Mouse (Mus musculus): ENCODE data around the gene Txndc2. TPM values are rescaled to one million over a fixed set of nuclear protein-coding genes. Genes with fewer than 3 reads are reported as not detected.
"Not testable (repeated sequence)": the region's sequence is repeated elsewhere in the genome, so short reads cannot be mapped to it uniquely, and the experiment has no call there.

The Txndc2 gene
- total RNA-seq, 1 experiment from 2014 or later = not detected

DNA sequence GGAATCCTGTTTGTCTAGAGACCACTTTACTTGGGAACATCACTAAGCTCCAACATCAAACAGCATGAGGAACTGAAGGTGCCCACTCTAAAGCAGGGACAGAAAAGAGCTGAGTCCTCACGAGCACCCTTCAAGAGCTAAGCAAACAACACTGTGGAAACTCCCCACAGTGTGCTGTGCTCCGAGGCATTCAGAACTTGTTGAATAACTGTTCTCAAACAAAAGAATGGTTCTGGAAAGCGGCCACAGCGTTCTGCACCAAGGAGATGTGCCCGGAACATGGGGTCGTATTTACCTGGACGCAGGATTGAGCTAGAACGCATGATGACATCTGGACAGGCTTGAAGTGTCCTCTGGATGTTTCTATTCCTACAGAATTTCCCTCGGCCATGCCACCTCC lies 16.0 kb upstream of the Txndc2 start:
- no peak for ATAC-seq (replicated peaks; ENCODE audit: low read depth, poor library complexity, severe bottlenecking)

- no peak for ATAC-seq (replicated peaks; ENCODE audit: low read depth, poor library complexity, severe bottlenecking)
Measured at GRCm38 (mm10) chr17:65656731-65657130, 14.8 kb upstream of the Txndc2 start.

DNA sequence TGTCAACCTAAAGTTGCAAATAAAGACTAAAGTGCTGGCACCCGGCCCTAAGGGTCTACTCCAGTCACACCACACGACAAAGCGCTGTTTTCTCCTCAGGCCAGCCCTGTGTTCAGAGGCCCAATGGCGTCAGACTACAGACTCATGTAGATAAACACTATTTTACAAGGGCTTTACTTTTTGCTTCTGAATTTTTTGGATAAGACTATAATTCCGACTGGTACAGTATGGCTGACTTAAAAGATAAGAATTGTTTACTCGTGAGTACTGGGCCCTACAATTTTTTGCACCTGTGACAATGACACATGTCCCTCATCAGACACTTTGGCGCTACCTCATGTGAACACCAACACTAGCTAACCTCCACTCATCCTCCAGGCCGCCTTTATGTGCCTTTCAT lies 14.1 kb upstream of the Txndc2 start:
- peak; percentile 42; the same call in 1 of the 2 replicates for ATAC-seq (replicated peaks; ENCODE audit: low read depth, poor library complexity, severe bottlenecking)

DNA sequence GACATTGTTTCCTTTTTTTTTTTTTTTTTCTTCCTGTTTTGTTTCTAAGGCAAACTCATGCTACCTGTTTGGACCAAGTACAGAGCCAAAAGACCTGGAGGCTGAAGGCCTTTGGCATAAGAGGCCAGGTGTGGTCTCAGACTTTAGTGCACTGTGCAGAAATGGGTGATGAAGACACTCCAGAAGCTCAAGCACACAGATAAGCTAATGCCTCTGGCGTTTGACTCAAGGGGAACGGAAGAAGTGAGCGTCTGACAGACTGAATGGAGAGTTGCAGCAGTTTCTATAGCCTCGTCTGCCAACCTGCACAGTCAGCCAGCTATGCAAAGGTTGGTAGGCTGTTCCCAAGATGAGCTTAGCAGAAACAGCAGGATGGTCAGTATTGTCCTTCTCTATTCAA lies 13.6 kb upstream of the Txndc2 start:
- no peak for ATAC-seq (replicated peaks; ENCODE audit: low read depth, poor library complexity, severe bottlenecking)

GRCm38 (mm10) chr17:65650598-65650997 lies 8.6 kb upstream of the Txndc2 start:
- ATAC-seq (replicated peaks; ENCODE audit: low read depth, poor library complexity, severe bottlenecking) = no peak

DNA sequence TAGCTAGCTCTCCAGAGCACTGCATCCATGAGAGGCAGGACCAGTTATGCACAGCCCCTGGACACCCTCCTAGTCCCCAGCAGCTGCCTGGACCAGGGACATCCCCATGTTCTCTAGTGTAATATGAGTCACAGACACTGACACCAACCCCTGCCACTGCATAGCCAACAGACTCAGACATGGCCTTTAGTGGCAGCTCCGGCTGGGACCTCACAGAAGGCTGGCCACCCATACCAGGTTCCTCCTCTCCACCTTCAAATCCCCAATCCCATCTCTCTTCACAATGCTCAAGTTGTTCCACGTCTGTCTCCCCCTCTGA lies 7.2 kb upstream of the Txndc2 start:
- ATAC-seq (replicated peaks; ENCODE audit: low read depth, poor library complexity, severe bottlenecking) = no peak

- no peak for ATAC-seq (replicated peaks; ENCODE audit: low read depth, poor library complexity, severe bottlenecking)
Measured at GRCm38 (mm10) chr17:65648371-65649174, 6.6 kb upstream of the Txndc2 start.

DNA sequence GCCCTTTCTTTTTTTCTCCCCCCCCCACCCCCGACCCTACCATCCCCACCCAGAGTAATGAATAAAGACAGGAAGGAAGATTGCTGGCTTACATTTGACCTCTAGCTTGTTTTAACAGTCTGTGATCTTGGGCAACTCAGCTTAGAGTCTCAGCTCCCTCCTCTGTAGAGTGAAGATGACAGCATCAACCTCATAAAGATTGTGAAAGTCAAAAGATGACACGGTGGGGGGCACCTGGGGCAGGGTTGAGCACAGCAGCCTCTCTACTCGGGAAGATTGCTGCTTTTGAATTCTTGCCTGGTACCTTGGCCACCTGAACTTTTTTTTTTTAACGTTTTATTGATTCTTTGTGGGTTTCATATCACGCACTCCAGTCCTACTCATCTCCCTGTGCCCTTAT lies 6.0 kb upstream of the Txndc2 start:
- ATAC-seq (replicated peaks; ENCODE audit: low read depth, poor library complexity, severe bottlenecking) = no peak

- no peak for ATAC-seq (replicated peaks; ENCODE audit: low read depth, poor library complexity, severe bottlenecking)
Measured at GRCm38 (mm10) chr17:65647226-65647625, 5.3 kb upstream of the Txndc2 start.

- ATAC-seq (replicated peaks; ENCODE audit: low read depth, poor library complexity, severe bottlenecking) = no peak
Measured at GRCm38 (mm10) chr17:65643579-65643978, 1.6 kb upstream of the Txndc2 start.

GRCm38 (mm10) chr17:65643051-65643521 lies 1.1 kb upstream of the Txndc2 start:
- 0 out of 2 replicates have a peak, but pooled peaks have one; percentile 14 for ATAC-seq (replicated peaks; ENCODE audit: low read depth, poor library complexity, severe bottlenecking)

DNA sequence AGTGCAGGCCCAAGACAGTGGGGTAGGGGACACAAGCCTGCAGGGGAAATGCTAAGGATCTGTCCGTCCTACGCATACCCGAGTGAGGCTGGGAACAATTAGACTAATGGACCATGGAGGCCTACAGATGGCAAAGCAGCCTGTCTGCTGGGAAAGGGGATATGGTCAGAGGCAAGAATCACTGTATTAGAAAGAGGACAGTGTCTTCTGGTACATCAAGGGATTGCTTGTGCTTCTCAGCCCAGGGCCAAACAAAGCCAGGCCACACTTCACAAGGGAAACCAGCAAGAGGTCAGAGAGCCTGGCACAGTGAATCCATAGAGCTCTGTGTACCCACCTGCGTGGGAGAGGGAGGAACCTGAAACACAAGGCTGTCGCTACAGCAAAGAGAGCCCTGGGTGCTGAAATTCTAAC lies 617 bp upstream of the Txndc2 start:
- no peak for ATAC-seq (replicated peaks; ENCODE audit: low read depth, poor library complexity, severe bottlenecking)

- no peak for ATAC-seq (replicated peaks; ENCODE audit: low read depth, poor library complexity, severe bottlenecking)
Measured at GRCm38 (mm10) chr17:65639144-65639543, 2.8 kb downstream of the Txndc2 start.

- ATAC-seq (replicated peaks; ENCODE audit: low read depth, poor library complexity, severe bottlenecking) = peak; percentile 99
Measured at GRCm38 (mm10) chr17:65635715-65636360, 6.1 kb downstream of the Txndc2 start.

- ATAC-seq (replicated peaks; ENCODE audit: low read depth, poor library complexity, severe bottlenecking) = peak; percentile 64
Measured at GRCm38 (mm10) chr17:65629943-65630342, 12.0 kb downstream of the Txndc2 start.

- not testable (repeated sequence) for ATAC-seq (replicated peaks; ENCODE audit: low read depth, poor library complexity, severe bottlenecking)
Measured at GRCm38 (mm10) chr17:65628823-65629532, 13.0 kb downstream of the Txndc2 start.

- no peak for ATAC-seq (replicated peaks; ENCODE audit: low read depth, poor library complexity, severe bottlenecking)
Measured at GRCm38 (mm10) chr17:65626301-65626700, 15.7 kb downstream of the Txndc2 start.

- ATAC-seq (replicated peaks; ENCODE audit: low read depth, poor library complexity, severe bottlenecking) = no peak
Measured at GRCm38 (mm10) chr17:65625563-65625962, 16.4 kb downstream of the Txndc2 start.

GRCm38 (mm10) chr17:65623130-65623529 lies 18.8 kb downstream of the Txndc2 start:
- no peak for ATAC-seq (replicated peaks; ENCODE audit: low read depth, poor library complexity, severe bottlenecking)

DNA sequence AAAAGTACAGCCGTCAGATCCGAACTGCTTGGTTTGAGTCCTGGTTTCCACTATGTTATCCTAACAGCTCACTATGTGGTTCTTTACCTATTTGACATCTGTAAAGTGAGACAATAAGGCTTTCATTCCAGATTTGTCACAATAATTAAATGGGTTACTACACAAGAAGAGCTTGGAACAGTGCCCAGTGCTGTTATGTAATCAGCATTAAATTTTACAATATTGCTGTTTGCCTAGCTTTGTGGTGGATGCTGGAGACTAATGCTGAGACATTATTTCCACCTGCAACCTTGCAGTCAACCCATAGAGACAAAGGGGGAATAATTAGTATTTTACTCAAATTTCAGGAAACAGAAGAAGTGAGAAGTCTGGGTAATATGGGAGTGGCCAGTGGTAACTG lies 23.5 kb downstream of the Txndc2 start:
- no peak for ATAC-seq (replicated peaks; ENCODE audit: low read depth, poor library complexity, severe bottlenecking)

DNA sequence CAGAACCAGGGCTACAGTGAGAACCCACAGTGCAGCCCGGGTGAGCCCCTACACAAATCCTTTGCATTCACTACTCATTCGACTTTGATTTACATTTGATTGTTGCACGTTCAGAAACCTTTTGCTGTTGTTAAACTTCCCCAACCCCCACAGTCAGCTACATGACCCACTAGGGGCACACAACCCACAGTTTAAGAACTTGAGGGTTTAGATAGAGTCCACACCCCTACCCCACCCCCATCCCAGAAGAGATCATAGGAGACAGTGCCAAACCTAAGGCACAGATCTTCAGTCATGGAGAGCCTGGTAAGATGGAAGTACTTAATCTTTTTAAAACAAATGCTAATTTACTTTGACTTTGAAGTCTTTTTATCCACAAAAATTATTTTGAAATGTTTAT lies 26.3 kb downstream of the Txndc2 start:
- ATAC-seq (replicated peaks; ENCODE audit: low read depth, poor library complexity, severe bottlenecking) = no peak

All from common myeloid progenitor, adult 5-6 weeks (primary cell).